Mouse (Mus musculus) C2C12 (cell line): ENCODE measurements around the gene Gm42791. TPM values are rescaled to one million over a fixed set of nuclear protein-coding genes. Genes with fewer than 3 reads are reported as not detected.
A peak's percentile ranks its signal among the peaks of the same experiment; 100 is the strongest.

ENCODE experiments used
- H3K27me3 ChIP-seq: one replicate; pipeline ENCODE4 v1.6.1; 2011; ENCODE audit not compliant: control insufficient read depth, insufficient read depth, insufficient read length
- H3K36me3 ChIP-seq: one replicate; pipeline ENCODE4 v1.6.1; 2011; ENCODE audit not compliant: control insufficient read depth, insufficient read depth
- H3K4me3 ChIP-seq: one replicate; pipeline ENCODE4 v1.5.1; 2011; ENCODE audit warnings: mild to moderate bottlenecking, control low read depth; ENCODE audit not compliant: poor library complexity, insufficient read depth, severe bottlenecking
- H3K79me2 ChIP-seq: one replicate; pipeline ENCODE4 v1.6.1; 2011; ENCODE audit not compliant: control insufficient read depth, insufficient read depth
- H3K79me3 ChIP-seq: one replicate; pipeline ENCODE4 v1.6.1; 2011; ENCODE audit warnings: low read depth, control low read depth
- H3ac ChIP-seq: one replicate; pipeline ENCODE3; 2011; ENCODE audit warnings: low read depth; ENCODE audit not compliant: control insufficient read depth, insufficient read length
- CEBPB ChIP-seq: IDR thresholded peaks from one replicate; pipeline ENCODE4 v1.6.1; 2011; ENCODE audit warnings: low read depth, mild to moderate bottlenecking, control low read depth, moderate library complexity
- CTCF ChIP-seq: IDR thresholded peaks from one replicate; pipeline ENCODE4 v1.5.1; 2011; ENCODE audit not compliant: control insufficient read depth, insufficient read depth, insufficient read length
- FOSL1 ChIP-seq: IDR thresholded peaks from one replicate; pipeline ENCODE4 v1.8.0; 2011; ENCODE audit warnings: mild to moderate bottlenecking, low read length; ENCODE audit not compliant: poor library complexity, insufficient read depth, severe bottlenecking
- MAX ChIP-seq: IDR thresholded peaks from one replicate; pipeline ENCODE4 v1.6.1; 2011; ENCODE audit warnings: mild to moderate bottlenecking, control low read depth
- MYOD1 ChIP-seq: IDR thresholded peaks from one replicate; pipeline ENCODE4 v1.6.1; 2011; ENCODE audit warnings: low read depth; ENCODE audit not compliant: control insufficient read depth, insufficient read length
- MYOG ChIP-seq: IDR thresholded peaks from one replicate; pipeline ENCODE4 v1.6.1; 2011; ENCODE audit not compliant: control insufficient read depth, insufficient read length; ENCODE audit errors: extremely low read depth
- USF1 ChIP-seq: IDR thresholded peaks from one replicate; pipeline ENCODE4 v1.6.1; 2011; ENCODE audit warnings: low read depth, mild to moderate bottlenecking, control low read depth, moderate library complexity
- polyA plus RNA-seq: library from polyadenylated mRNA; unstranded; fragments of >200 nt; fragmentation: generic; extraction: Trizol; gene quantifications from one replicate; pipeline ENCODE4 v1.2.1, GENCODE M21; 2012; ENCODE audit warnings: missing spikeins

Gene Gm42791
- polyA plus RNA-seq, 1 experiment = not detected

DNA sequence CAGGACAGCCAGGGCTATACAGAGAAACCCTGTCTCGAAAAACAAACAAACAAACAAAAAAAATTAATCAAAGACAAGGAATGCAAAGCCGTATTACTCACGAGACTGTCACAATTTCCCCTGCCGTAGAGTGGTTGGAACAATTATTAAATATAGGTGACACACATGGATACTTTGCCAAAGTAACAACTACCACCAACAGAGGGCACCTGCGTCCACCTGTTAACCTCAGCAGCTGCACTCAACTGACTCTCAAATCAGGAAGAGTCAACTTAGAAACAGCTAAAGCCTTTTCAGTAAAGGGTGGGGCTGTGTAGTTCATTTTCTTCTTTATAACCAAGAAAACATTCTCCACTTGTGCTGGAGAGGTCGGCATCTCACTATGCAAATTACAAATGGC is 90.1 kb downstream of the Gm42791 start:
- peaks cover 3% of the 10 kb centered on the region for H3K36me3 ChIP-seq
- H3K27me3 ChIP-seq = no peaks in the 10 kb centered on the region
- no peaks in the 10 kb centered on the region for H3K79me2 ChIP-seq
- no peak overlapping the region for H3ac ChIP-seq
- H3K79me3 ChIP-seq = no peaks in the 10 kb centered on the region
- no peak for TF ChIP-seq USF1
- no peak for TF ChIP-seq FOSL1
- no peak for TF ChIP-seq CTCF
- no peak for TF ChIP-seq CEBPB
- no peak for TF ChIP-seq MYOD1
- no peak for TF ChIP-seq MAX
- no peak for TF ChIP-seq MYOG
- H3K4me3 ChIP-seq = no peak overlapping the region

DNA sequence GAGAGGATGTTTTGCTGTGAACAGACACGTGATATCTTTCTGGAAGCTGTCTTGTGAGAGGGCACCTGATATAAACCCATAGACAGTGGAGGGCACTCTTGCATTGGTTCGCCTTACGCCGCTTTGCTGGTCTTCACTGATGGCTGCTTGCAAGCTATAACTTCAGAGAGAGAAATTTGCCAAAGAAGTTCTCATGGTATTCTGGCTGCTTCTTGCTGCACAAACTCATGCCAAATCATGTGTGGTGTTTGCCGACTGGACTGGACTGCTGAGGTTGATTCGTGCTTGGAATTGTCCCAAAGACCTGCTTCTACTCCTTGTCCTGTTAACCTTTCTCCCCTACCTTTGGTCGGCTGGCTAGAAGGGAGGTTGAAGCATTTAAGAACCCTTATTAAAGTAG is 95.6 kb downstream of the Gm42791 start:
- Histone ChIP-seq H3K36me3 (peaks cover 2% of the 10 kb centered on the region), H3K79me3 (no peaks in the 10 kb centered on the region), H3ac (no peak overlapping the region), H3K79me2 (no peaks in the 10 kb centered on the region), H3K27me3 (no peaks in the 10 kb centered on the region), H3K4me3 (no peak overlapping the region)
- TF ChIP-seq CEBPB (no peak), MYOD1 (no peak), USF1 (no peak), MAX (no peak), MYOG (no peak), CTCF (no peak), FOSL1 (no peak)

DNA sequence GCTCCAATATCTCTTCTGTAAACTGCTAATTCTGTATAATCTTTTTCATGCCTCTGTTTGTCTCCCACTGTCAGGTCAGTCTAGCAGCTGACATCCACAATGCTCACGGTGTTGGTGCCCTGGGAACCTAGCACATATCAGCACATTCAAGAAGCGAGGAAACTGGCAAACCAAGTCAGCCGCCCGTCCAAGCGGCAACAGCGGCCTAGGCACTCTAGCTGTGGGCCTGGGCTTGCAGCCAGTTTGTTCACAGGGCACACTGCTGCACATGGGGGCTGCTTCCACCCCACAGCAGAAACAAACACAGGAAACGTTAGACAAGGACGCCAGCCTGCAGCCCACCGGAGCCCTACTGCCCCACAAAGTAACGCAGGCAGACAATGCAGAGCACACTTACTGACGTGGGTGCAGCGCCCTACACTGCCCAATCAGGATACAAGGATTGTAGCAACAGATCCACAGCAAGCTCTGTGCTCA is 97.0 kb downstream of the Gm42791 start:
- no peaks in the 10 kb centered on the region for H3K27me3 ChIP-seq
- H3K36me3 ChIP-seq = no peaks in the 10 kb centered on the region
- TF ChIP-seq MYOD1 = no peak
- no peak for TF ChIP-seq MYOG
- TF ChIP-seq CTCF = no peak
- no peak for TF ChIP-seq FOSL1
- TF ChIP-seq CEBPB = no peak
- no peak for TF ChIP-seq USF1
- TF ChIP-seq MAX = no peak
- no peak overlapping the region for H3K4me3 ChIP-seq
- no peaks in the 10 kb centered on the region for H3K79me3 ChIP-seq
- H3K79me2 ChIP-seq = no peaks in the 10 kb centered on the region
- H3ac ChIP-seq = no peak overlapping the region

DNA sequence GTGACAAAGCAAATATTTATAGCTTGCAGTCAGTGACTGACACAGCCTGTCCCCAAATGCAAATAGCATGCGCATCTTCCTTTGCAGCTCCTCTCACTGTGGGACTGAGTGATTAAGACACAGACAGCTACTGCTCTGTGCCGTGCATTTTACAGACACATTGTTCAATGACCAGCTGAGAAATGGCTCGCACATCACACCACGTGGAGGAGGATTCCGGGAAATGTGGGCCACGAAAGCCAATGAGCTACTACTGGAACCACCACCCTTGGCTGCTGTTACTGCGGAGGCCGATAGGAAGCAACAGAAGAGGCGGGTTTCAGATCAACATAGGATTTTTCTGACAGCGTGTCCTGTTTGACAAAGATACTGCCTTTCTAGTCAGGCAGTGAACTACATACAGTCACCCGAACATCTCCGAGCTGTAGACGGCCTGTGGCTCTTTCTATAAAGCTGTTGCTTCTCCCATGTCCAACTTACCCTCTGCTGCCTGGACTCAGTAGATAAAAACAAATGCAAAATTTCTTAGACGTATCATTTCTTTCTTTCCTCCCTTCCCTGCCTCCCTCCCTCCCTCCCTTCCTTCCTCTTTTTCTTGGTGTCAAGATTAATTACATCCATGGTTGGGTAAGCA is 97.8 kb downstream of the Gm42791 start:
- no peak overlapping the region for H3K4me3 ChIP-seq
- H3ac ChIP-seq = no peak overlapping the region
- H3K79me2 ChIP-seq = no peaks in the 10 kb centered on the region
- H3K27me3 ChIP-seq = no peaks in the 10 kb centered on the region
- no peaks in the 10 kb centered on the region for H3K79me3 ChIP-seq
- no peaks in the 10 kb centered on the region for H3K36me3 ChIP-seq
- TF ChIP-seq MYOD1 (no peak), MYOG (no peak), FOSL1 (no peak), CTCF (no peak), MAX (no peak), USF1 (no peak), CEBPB (no peak)

DNA sequence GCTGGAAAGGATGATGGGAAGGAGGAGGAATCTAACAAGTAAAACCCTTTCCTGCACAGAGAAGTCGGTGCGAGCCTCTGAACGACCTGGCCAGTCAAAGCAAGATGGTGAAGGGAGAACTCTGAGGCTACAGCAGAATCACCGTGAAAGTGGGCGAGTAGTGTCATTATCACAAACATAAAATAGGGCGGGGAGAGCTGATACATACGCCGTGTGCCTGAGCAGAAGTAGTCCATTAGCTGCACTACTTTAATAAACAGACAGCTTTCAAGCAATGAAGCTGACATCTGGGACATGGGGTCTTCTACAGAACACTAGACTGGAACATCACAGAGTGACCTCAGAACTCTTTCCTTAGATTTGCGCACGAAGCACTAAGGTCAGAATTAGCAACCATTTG is 98.4 kb downstream of the Gm42791 start:
- Histone ChIP-seq H3K79me2 (no peaks in the 10 kb centered on the region), H3K79me3 (no peaks in the 10 kb centered on the region), H3ac (no peak overlapping the region), H3K27me3 (no peaks in the 10 kb centered on the region), H3K36me3 (peaks cover 2% of the 10 kb centered on the region), H3K4me3 (no peak overlapping the region)
- TF ChIP-seq CTCF (no peak), MAX (no peak), USF1 (no peak), MYOG (no peak), MYOD1 (no peak), CEBPB (no peak), FOSL1 (no peak)

DNA sequence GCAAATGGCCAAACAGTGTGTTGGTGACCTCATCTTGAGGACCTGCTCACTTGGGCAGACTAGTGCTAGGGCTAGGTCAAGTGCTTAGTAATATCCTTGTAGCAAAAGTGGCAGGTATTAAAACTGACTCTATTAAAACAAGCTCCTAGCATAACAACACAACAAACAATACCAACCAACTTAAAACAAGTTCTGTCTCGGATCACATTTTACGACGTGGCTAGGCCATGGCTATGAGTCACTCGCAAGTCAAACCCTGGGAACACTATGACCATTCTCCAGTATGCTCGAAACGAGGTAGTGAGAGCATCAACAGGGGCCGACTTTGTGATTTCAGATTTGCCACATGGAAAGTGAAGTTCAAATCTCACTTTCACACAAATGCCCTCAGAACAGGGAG is 99.1 kb downstream of the Gm42791 start:
- H3ac ChIP-seq = no peak overlapping the region
- no peak overlapping the region for H3K4me3 ChIP-seq
- H3K27me3 ChIP-seq = no peaks in the 10 kb centered on the region
- peaks cover 9% of the 10 kb centered on the region for H3K36me3 ChIP-seq
- no peaks in the 10 kb centered on the region for H3K79me2 ChIP-seq
- no peaks in the 10 kb centered on the region for H3K79me3 ChIP-seq
- TF ChIP-seq CEBPB (no peak), MYOD1 (no peak), FOSL1 (peak; percentile 11)
